Mouse (Mus musculus): ENCODE measurements at regions not wholly inside any gene's neighbourhood (a gene's known extent, or its start where the extent isn't known, plus 50 kb on each side); places are given as distances from the start of the nearest gene placed in this dataset.
"Not testable (repeated sequence)": the region's sequence is repeated elsewhere in the genome, so short reads cannot be mapped to it uniquely, and the experiment has no call there.

DNA sequence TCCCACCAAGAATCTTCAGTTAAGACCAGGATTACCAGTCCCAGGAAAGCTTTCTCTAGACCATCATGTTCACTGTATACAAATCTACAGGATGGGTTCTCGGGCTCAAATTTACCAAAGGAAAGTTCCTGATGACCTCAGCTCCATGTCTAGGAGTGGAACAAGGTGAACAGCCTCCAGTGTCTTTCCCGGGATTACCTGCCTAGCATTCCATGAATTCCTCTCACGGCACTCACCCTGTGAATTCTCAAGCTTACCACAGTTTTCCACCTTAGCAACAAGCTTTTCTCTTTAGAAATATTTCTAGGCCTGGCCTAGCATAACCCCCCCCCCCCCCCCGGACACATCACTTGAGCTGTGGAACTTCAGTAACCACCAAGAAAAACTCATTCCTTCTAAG is 1158.9 kb downstream of the A830018L16Rik start:
- no peak for DNase-seq

GRCm38 (mm10) chr1:12574274-12574673 is 1160.4 kb downstream of the A830018L16Rik start:
- DNase-seq: no peak

DNA sequence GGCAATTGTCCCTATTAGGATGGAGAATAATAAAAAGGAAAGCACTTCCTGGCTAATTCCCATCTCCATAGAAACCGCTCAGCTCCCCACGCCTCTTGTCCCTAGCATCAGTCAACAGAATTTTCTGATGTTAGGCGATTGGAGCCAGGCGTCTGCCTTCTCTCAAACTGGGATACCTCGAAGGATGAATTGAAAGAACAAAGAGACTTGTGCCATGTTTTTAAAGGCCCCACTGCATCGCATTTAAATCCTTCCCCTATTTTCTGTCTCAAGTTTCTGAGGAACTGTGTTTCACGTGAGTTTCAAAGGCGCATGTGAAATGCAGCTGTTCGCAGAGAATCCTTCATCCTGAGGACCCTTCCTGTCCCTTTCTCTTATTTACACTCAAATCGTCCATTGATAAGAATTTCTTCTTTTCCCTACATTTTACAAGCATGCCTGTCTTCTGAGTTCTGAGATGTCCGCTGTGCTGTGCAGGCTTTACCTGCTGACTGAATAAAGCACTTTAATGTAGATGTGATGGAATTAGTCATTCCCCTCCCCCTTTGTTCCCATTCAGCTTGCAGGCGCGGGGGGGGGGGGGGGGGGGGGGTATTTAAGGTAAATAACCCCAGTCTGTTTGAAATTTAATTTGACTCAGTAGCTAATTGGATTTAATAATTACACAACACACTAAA is 1163.3 kb downstream of the A830018L16Rik start:
- no peak for DNase-seq

GRCm38 (mm10) chr1:12577978-12578377 is 1164.1 kb downstream of the A830018L16Rik start:
- DNase-seq: no peak

GRCm38 (mm10) chr1:12583012-12583411 is 1169.1 kb downstream of the A830018L16Rik start:
- no peak for DNase-seq

- not testable (repeated sequence) for DNase-seq
Measured at GRCm38 (mm10) chr1:12586981-12587380, 1173.1 kb downstream of the A830018L16Rik start.

GRCm38 (mm10) chr1:12612102-12612501 is 1198.2 kb downstream of the A830018L16Rik start:
- no peak for DNase-seq

GRCm38 (mm10) chr1:12615303-12615702 is 1201.4 kb downstream of the A830018L16Rik start:
- no peak for DNase-seq

- DNase-seq: no peak
Measured at GRCm38 (mm10) chr1:12615733-12616481, 1202.0 kb downstream of the A830018L16Rik start.

GRCm38 (mm10) chr1:12619981-12620380 is 1206.1 kb downstream of the A830018L16Rik start:
- DNase-seq: no peak

DNA sequence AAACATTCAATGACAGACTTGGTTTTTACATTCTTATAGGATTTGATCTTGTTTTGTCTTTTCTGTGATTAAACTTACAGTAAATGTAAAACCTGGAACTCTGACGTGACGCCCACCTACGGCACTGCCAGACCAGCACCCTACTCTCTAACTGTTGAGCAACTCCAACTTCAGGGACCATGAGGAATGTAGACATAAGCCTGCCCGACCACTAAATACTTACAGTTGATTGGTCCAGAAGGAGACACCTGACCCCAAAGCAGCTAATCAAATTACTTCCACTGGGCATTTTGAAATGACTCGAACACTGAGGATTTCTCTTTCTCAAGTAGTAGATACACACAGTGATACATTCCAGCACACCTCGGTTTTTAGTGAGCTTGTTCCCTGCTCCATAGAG is 1206.9 kb downstream of the A830018L16Rik start:
- no peak for DNase-seq

DNA sequence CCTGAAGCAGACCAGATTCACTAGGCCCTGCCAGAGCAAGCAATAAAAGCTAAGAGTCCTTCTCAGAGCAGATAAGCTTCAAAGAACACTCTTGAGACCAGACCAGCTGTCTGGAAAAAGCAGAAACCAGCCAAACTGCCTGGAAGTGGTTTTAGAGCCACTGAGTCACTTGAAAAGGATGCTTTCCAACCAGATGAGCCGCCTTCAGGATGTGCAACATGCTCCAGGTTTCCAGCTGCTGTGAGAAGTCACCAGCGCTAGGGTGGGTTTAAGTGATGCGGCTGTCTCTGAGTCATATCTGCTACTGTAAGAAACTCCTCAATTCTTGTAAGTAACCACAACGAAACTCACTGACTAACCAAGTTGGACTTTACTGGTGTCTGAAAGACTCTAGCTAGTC is 1209.3 kb downstream of the A830018L16Rik start:
- no peak for DNase-seq

GRCm38 (mm10) chr1:12633049-12633448 is 1219.1 kb downstream of the A830018L16Rik start:
- no peak for DNase-seq

GRCm38 (mm10) chr1:12636326-12637147 is 1222.6 kb downstream of the A830018L16Rik start:
- no peak for DNase-seq

- DNase-seq: no peak
Measured at GRCm38 (mm10) chr1:12640983-12641382, 1227.1 kb downstream of the A830018L16Rik start.

Small RNA genes in the stretch of these regions (microRNA-seq; reads per million reads assigned to microRNA genes)
- 0 reads per million in 2 experiments for gene Mir6341

Measured in adrenal gland, postnatal 14 days (tissue).